Mouse (Mus musculus) mouse trophoblast stem cell (cell line): ENCODE results near the gene Gskip.

ENCODE experiments used
- in situ Hi-C, 2 experiments: fragments of 300-500 bp; cut with MseI, MboI; formaldehyde crosslinking; loops; 2 replicates in 1 of 2; 3 replicates in 1 of 2; pipeline ENCODE4 v1.15.1; 2025

The Gskip gene

GRCm38 (mm10) chr12:105683933-105684901 lies at the start of gene Gskip:
Gene Gskip (plus strand): TSS chr12:105684829.
- in situ Hi-C loops, result no loop called here

- in situ Hi-C loops, result no loop called here
Observed at GRCm38 (mm10) chr12:105636551-105636950, 48.1 kb upstream of the Gskip start.

DNA sequence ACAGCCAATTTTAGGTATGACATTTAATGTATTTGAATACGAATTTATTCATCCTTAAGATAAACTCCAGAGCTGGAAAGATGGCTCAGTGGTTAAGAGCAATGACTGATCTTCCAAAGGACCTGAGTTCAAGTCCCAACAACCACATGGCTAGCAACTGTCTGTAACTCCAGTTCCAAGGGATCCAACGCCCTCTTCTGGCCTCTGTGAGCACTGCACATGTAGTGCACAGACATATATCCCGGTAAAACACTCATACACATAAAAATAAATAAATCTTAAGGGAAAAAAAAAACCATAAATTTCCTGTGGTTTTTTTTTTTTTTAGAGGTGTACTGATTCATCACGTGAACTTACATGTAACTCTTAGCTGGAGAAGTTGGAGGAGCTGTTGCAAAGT lies 47.1 kb upstream of the Gskip start:
- in situ Hi-C loops, result no loop called here

DNA sequence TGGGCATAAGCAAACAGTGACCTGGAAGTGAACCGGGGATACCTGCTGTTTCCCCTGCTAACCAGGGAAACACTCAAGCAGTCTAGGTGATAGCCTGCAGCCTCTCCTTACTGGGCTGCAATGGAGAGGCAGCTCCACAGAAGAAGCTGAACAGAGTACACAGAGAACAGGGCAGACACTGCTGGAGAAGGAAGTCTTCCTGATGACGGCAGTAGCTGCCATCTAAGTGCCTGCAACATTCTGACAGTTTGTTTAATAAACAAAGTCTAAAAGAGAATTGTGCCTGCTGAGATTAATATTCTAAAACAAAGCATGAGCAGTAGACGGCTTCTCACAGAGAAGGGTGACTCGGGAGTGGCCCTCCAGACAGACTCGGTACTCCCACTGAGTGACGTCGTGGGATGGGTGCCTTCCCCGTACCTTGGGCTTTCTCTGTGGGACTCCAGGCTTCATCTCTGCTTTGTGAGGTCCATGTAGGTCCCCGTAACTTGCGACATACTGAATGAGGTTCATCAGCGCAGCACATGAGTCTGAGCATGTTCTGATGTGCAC lies 41.8 kb upstream of the Gskip start:
- in situ Hi-C loops, result no loop called here

DNA sequence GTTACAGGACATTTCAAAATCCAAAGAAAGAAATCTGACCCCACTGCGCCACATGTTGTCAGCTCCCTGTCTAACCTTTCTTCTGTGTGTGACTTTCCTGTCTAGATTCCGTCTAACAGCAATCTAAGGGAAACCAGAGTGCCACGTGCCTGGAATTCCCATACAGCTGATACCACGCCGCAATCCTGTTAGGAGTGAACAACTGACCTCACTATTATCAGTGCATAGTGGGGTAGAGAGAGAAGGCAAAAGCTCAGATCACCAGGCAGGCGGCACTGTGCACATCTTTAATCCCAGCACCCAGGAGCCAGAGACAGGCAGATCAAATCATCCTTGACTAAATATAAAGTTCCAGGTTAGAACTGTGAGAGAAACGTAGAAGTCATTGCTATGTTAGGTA lies 28.8 kb upstream of the Gskip start:
- in situ Hi-C loops, result no loop called here

- in situ Hi-C loops, result no loop called here
Observed at GRCm38 (mm10) chr12:105676274-105676673, 8.4 kb upstream of the Gskip start.

GRCm38 (mm10) chr12:105678211-105678610 lies 6.4 kb upstream of the Gskip start:
- in situ Hi-C loops, result no loop called here

GRCm38 (mm10) chr12:105678762-105679161 lies 5.9 kb upstream of the Gskip start:
- in situ Hi-C loops, result no loop called here

- in situ Hi-C loops, result no loop called here
Observed at GRCm38 (mm10) chr12:105685001-105685691, 517 bp downstream of the Gskip start, which contains the start of gene Atg2b. Gene Atg2b (minus strand): TSS chr12:105685211.

DNA sequence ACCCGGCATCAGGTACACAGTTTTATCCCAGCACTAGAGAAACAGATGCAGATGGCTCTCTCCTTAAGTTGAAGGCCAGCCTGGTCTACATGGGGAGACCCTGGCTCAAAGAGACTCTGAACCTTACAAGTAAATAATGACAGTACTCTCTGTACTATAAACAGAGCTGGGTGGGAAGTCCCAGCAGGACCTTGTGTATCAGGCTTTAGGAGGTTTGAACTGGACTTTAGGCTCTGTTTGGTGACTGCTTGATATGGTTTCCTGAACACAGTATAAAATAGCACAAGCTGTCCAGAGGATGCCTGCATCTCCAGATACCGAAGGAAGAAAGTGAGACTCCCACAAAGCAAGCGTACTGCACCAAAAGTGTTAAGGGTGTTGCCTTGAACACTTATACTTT lies 2.2 kb downstream of the Gskip start:
- in situ Hi-C loops, result no loop called here

- in situ Hi-C loops, result no loop called here
Observed at GRCm38 (mm10) chr12:105687416-105687815, 2.8 kb downstream of the Gskip start.

DNA sequence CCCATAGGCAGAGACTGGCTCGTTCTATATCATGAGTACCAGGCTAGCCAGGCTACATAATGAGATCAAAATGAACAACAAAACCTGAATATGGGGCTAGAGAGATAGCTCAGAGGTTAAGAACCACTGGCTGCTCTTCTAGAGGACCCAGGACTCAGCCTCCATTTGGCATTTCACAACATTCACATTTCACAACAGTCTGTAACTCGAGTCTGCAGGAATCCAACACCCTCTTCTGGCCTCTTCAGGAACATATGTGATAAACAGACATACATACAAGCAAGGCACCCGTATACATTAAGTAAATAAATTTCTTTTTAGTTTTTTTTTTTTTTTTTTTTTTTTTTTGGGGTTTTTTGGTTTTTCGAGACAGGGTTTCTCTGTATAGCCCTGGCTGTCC lies 3.9 kb downstream of the Gskip start:
- in situ Hi-C loops, result no loop called here

DNA sequence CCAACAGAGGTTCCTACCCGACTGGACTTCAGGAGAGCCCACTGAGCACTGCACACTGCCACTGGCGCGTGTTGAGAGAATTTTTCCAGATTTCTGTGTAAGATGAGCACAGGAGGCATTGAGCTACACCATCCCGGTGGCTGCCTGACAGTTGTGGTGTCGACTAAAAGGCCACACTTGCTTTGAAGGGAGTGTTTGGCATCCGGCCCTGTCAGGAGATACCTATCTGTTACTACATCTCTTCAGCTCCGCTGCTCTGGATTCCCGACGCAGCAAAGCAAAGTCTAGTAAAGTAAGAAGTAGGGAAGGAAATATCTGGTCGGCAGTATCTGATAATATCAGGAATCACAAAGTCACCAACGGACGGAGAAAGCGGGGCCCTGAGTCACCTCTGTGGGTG lies 4.8 kb downstream of the Gskip start:
- in situ Hi-C loops, result no loop called here

GRCm38 (mm10) chr12:105694021-105694420 lies 9.4 kb downstream of the Gskip start:
- in situ Hi-C loops, result no loop called here

DNA sequence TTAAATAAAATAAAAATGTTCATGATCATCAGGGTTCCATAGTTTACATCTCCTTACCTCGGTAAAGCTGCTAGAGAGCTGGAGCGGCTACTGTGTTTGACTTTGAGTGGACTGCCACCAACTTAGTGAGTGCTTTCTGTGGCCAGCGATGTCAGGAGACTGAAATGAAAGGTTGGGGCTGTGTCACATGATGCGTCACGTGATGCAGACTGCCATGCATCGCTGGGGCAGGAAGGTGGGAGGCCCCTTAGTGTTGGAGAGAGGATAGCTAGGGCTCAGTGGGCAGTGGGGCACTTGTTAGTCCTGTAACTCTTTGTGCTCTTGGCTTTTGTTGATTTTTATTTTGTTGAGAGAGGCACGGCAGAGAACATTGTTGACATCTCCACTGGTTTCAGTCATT lies 11.2 kb downstream of the Gskip start:
- in situ Hi-C loops, result no loop called here

DNA sequence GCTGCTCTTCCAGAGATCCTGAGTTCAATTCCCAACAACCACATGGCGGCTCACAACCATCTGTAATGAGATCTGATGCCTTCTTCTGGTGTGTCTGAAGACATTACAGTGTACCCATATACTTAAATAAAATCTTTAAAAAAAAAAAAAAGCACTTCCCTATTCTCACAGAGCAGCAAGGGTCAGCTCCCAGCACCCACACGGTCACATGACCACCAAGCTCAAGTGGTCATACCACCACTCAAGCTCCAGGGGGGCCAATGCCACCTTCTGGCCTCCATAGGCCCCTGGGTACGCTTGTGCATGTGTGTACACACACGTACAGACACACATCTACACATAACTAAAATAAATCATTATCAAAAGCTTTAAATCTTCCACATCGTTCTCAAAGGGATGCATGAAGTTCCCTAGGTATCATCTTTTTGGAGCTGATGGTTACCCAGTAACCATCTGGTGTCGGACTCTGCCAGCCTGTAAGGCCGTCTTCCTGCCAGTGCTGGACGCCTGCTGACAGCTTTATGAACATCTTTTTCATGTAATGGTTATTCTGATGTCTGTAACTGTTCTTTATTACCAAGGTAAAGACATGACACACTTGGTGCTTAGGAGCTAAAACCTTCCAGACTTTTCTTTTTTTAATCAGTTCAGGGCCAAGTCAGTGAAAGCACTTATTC lies 12.6 kb downstream of the Gskip start:
- in situ Hi-C loops, result no loop called here

DNA sequence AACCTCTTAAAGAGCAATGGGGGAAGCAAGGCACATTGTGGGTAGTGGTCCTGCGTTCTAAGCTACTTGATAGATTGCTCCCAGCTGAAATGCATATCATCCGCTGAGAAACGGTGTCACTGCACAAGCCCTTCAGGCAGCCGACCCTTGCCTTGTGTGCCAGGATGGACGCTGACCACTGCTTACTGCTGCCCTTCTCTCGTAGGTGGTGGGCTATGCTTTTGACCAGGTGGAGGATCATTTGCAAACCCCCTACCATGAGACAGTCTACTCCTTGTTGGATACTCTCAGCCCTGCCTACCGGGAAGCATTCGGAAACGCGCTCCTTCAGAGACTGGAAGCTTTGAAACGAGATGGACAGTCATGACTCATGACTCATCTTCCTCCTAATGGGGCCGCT lies 15.8 kb downstream of the Gskip start:
- in situ Hi-C loops, result no loop called here

DNA sequence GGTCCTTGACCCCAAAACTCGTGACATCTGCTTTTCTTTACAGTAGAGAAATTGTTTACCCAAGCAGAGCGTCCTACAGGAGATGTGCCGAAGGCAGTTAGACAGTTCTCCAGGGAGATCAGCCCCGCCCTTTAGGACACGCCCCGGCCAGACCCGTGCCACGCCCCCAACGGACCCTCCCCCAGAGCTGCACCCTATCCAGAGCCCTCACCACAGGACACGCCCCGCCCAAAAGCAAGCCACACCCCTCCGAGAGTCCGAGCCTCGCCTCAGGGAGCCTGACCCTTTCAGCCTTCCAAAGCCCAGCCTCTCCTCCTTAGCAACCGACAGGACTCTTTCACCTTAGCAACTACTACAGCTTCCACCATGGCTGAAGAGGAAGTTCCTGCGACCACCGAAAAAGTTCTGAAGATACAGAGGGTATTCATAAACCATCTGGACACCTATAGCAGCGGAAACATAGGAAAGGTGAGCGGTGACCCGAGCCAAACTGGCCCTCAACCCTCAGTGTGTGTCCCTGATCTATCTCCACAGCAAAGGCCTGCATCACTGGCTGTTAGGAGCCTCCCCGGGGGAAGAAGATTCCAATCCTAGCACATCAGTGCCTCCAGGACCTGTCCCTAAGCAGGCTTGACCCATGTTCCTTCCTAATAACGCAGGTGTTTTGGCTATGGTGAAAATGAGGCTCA lies 21.3 kb downstream of the Gskip start, which contains the start of gene Ak7:
Gene Ak7, plus strand, starts transcription at position 178 of the 689 bp plus-strand sequence.
- in situ Hi-C loops, result no loop called here

GRCm38 (mm10) chr12:105718616-105719015 lies 34.0 kb downstream of the Gskip start:
- in situ Hi-C loops, result no loop called here

DNA sequence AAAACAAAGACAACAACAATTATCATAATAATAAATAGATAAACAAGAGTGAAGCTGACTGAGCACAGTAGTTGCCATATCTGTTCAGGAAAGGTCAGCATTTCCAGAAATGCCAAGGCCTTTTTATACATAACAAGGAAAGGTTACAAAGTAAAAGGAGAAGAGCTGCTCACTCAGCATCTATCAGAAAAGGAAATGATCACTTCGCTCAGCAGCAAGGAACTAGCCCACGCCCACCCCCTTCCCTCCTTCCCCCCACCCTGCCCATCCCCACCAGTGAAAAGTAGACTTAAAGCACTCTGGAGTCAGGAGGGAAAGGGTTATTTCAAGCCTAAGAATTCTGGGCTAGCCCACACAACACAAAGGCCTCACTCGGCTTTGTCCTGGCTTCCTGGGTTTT lies 35.6 kb downstream of the Gskip start:
- in situ Hi-C loops, result no loop called here

GRCm38 (mm10) chr12:105721452-105722132 lies 37.0 kb downstream of the Gskip start:
- in situ Hi-C loops, result no loop called here
